Mouse (Mus musculus) thymus, postnatal 25 days (tissue): ENCODE data around the gene Vamp9.
A peak's percentile ranks its signal among the peaks of the same experiment; 100 is the strongest.

ENCODE experiments used
- DNase-seq: peaks from one replicate; pipeline ENCODE4 v3.0.0; 2022

Vamp9 gene

DNA sequence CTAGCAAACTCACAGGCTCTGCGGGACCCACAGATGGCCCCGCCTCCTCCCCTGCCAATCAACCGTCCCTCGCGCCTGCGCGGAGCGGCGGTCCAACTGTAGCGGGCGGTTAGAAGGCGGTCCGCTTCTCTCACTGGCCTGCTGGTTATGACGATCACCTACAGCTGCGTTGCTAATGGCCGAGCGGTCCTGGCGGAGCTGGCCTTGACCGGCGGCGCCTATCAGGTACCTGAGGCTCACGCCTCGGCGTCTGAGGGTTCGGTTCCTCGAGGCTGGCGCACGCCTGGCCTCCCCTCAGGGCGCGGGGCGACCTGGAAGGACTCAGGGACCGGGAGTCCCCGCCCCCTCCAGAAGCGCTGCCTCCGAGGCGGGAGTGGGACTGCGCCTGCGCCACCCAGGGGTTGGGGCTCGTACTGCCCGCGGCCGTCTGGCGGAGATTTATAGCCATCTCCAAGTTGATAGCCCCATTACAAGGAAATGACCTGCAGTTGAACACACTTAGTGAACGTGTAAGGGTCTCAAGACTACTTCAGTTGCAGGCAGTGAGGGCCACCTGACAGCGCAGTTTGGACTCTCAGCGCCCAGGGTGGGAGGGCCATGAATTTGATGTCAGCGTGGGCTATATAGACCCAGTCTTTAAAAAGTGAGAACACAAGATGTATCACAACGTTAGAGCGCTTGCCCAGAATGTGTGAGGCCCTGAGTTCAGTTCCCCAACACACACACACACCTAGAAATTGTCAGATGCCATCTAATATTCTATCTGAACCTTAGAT lies at the start of gene Vamp9:
TSS of gene Vamp9 (plus strand) at position 74 of the 776 bp plus-strand sequence.
- DNase-seq: peak; percentile 95

DNA sequence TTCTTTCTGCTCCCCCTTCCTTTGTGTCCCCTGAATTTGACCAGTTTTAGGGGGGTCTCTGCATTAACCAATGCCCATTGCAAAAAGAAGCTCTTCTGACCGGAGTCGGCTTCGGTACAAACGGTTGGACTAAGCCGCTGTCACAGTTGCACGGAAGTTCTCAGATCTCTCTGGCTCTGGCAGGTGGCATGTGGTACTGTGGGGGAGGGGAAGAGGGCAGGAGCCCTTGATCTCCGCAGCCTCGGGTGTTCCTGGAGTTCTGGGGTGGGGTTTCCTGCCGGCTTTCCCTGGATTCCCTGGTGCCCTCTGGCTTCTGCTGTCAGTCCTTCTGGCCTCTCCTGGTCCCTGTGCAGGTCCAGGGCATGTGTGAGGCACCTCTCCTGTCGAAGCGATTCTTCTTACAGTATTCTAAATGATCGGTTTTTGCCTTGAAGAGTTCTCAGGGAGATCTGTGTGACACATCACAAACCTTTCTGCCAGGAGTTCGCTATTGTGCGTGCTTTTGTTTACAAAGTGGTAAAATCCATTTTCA lies 48.9 kb upstream of the Vamp9 start:
- peak; percentile 84 for DNase-seq

DNA sequence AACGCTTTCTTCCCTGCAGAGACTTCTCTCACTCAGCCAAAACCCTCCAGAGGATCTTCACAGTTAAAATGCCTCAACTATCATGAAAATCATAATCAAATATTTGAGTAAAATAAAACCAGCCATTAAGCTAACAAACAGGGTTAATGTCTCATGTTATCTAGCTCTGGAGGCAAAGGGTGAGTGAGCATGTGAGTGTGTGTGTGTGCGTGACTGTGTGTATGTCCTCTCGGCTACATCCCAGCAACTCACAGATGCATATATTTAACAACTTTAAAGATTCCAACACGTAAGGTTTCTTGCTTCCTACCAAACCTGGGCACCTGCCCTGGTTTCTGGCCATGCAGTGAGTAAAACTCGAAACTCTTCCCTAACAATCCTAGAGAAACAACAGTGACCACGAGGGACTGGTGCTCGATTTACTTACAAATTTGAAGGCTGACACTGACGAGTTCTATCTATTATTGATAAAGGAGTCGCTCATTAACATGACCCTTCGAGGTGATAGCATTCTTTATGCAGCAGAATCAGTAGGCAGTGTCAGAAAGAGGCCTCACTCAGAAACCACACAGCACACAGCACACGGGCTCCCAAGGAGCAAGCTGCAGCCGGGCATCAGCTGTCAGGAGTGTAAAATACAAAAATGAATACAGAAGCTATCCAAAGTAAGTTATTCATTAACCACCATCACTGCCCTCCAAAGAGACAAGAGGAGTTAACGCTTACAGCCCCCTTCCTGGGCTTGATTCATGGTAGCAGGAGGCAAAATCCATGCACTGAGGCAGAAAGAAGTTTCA lies 46.2 kb upstream of the Vamp9 start:
- no peak for DNase-seq

DNA sequence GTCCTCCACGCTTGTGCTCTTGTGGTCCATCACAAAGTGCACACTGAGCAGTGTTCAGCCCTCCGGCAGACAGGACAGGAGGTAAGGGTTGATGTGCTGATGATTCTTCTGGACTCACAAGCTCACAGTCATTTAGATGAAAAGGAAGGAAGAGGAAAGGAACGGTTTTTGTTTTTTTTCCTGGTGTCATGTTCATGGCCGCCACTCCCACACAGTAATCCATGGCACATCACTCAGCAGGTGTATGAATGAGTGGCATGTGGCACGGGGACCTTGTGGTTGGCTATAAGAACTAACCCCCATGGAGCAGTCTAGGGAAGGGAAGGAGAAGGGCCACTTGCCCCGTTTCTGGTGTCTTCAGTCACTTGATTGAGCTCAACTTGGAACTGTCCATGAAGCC lies 44.2 kb upstream of the Vamp9 start:
- DNase-seq: no peak

DNA sequence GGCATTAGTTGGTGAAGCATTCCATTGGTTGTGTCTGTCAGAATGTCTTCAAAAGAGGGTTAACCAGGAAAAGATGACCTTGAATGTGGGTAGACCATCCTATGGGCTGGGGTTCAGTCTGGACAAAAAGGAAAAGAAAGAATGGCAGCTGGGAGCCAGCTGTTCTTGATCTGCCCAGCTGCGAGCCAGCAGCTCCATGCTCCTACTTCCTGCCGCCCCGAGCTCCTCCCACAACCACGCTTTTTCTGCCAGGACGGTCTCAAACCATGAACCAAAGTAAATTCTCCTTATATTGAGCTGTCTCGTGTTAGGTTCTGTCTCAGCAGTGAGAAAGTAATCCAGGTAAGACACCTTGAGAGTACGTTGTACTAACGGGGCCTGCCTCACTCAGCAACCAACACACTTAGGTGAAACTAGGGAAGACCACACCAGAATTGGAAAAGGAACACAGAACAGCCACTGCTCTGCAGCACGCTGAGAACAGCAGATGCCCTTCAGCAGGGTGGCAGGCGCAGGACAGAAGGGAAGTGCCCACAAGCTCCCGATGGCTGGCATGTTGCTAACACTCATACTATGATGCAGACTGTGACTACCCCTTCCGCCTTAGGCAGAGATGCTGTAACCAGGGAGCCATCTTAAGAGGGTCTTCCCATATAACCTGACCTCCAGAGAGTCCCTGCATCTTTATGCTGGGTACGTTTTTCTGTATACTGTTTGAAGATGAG lies 42.2 kb upstream of the Vamp9 start:
- DNase-seq: peak; percentile 39

DNA sequence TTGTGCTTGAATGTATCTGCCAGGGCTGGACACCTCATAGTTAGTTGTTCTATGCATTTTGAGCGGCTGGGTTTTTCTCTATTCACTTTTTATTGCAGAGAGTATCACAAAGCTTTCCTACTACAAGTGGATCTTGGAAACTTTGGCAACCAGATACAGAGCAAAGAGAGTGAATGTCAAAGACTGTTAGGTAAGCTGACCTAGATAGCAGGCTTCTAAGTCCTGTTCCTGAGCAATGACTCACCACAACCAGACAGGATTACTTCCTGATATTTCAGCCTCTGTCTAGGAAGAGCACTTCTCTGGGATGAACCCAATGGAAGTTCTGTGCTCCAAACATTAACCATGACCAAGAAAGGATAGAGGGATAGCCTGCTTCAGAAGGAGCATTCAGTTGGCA lies 40.3 kb upstream of the Vamp9 start:
- no peak for DNase-seq

DNA sequence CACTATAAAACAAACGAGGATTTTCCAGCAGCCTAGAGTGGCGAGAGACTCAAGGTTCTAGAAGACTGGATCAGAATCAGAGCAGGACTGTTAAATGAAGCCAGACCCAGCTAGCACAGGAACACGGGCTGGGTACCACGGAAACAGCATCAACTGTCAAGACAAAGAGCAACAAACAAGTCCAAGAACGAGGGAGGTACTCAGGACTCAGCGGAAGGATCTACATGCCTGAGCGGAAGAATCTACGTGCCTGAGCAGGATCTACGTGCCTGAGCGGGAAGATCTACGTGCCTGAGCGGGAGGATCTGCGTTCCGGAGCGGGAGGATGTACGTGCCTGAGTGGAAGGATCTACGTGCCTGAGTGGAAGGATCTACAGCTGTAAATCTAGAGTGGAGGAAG lies 37.8 kb upstream of the Vamp9 start:
- no peak for DNase-seq

DNA sequence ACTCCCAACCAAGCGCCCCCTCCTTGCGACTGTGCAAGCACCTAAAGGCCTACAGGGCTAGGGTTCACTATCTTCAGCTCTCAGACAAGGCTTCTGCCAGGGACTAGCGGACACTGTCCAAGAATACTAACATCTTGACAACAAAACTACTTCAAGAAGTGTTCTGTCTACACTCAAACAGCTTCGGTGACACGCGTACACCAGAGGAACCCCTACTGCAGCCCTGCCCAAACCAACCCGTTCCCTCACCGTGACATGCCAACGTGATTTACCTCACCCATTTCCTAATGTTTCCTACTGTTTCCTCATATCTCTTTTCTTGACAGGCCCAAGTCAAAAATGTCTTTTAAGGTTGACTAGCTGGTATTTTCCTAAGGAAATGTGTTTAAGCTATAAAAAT lies 37.1 kb upstream of the Vamp9 start:
- DNase-seq: no peak

DNA sequence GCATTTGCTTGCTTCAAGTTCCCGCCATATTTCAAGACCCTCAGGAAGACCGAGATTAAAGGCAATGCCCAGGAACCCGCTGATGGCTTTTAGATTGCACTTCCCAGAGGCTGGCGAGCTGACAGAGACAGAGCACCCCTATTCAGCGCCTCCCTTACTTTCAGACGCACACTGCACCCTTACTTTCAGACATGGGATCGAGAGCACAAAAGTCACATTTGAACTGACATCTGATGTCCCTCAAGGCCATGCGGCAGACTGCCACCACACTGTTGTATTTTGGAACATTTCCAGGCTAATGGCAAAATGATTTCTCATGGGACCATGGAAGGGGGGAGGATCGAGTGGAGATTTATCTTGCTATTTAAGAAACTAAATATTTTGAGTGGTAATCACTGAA lies 28.5 kb upstream of the Vamp9 start:
- DNase-seq: no peak

DNA sequence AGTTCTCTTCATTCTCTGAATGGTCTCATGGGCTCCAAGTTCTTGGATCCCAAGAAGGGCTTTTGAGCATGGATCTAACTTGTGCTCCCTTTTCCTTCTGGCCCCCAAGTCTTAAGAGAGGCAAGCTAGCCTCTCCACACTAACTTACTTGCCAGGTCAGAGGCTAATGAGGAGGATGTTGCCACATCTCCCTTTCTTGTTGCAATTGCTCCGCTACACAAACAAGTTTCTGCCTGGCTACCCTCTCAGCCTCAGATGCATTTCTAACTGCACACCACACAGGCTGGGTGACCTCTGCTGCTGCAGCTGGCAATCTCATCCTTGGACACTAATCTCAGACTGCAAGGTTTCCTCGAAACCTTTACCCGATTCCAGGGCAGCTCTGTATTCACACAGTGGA lies 23.6 kb upstream of the Vamp9 start:
- DNase-seq: no peak

DNA sequence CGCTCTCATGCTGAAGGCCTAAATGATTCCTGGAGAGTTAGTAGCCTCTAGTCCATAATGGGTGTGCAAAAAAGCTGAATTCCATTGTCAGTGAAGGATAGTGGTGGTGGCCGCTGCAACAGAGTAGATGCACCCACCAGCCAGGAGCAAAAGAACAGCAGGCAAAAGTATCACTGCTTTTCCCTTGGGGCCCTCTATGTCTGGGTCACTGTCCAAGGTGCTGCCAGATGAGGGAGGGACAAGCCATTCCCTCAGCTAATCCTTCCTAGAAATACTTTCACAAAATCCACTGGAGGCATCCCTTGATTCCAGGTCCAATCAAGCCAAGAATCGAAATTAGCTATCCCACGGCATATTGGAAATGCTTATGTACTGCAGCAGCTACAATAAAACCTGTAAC lies 22.0 kb upstream of the Vamp9 start:
- no peak for DNase-seq

DNA sequence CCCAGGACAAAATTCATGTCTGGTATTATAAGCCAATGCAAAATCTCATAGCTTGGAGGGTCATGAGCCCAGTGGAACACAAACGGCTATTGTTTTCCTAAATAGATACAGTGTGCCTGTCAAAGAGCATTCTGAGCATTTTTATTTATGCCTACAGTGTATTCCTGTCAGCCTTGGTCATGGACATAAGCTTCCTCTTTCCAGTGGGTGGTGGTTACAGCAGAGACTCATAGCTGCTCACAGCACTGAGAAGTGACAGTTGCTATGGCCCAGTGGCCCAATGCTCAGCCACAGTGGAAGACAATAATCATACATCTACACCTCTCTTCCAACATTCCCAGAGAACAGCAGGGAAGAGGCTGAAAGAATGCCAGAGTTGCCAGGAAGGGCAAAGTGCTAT lies 18.9 kb upstream of the Vamp9 start:
- no peak for DNase-seq

DNA sequence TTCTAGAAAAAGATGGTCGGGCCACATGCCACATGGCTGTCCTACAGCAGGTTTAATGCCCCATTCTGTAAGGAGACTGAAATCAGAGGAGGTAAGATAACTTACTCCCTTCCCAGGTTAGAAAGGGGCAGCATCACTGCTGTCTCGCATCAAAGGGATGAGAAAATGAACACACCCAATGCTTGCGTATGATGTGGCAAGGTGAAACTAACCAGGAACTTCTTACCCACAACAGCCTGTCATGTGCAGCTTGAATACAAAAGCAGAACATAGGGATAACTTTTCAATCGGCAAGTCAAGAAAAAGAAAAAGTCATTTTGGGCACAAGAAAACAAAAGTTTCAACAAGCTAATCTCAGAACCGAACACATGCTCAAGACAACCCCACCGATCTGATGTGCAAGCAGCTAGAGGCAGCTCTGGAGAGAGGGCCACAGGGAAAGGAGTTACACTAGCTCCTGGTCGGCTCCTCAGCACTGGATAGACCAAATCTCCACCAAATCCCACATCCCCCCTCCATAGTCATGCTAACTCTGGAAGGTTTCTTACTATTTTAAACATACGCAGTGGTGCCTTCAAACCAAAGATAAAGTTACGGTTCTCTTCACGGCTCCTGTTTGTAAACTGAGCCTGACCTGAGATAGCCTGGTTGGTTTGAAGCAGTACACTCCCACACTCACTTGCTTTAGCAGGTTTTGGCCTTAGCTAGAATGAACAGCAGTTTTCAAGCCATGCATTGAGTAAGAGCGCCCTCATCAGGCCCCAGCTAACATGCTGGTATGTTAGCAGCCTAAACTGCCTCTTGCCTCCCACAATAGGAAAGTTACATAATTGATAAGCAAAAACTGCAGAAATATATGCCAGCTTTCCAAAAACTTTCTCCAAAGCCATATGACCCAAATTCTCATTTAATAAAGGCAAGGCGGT lies 14.3 kb upstream of the Vamp9 start:
- DNase-seq: peak; percentile 69

DNA sequence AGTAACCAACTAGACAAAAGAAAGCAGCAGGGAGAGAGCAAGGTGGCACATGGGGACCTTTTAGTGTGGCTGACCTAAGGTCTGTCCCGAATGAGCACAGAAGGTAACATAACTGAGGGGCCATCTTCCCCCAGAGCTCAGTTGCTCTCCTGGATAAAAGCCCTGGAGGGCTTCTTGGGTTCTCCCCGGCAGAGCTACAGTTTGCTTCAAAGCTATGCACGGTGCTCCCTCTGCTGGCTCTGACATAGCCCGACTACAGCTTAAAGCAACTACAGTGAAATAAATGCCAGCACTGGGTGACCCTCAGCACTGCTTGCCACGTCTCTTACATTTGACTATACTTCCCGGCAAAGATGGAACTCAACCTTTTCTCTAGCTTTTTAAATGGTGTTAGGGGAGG lies 6.0 kb upstream of the Vamp9 start:
- DNase-seq: peak; percentile 55

DNA sequence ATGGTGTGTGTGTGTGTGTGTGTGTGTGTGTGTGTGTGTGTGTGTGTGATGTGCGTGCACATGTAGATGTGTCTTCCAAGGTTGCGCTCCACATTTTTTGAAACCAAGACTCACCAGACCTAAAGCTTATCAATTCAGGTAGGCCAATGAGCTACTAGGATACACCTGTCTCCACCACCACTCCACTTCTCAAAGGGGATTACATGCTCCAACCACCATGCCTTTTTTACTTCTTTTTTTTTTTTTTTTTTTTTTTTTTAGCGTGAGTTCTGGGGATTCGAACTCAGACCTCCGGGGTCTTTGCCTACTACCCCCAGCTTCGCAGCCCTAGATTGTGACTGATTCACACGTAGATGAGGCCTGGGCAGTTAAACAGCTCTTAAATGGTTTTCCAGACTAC lies 323 bp upstream of the Vamp9 start:
- no peak for DNase-seq

DNA sequence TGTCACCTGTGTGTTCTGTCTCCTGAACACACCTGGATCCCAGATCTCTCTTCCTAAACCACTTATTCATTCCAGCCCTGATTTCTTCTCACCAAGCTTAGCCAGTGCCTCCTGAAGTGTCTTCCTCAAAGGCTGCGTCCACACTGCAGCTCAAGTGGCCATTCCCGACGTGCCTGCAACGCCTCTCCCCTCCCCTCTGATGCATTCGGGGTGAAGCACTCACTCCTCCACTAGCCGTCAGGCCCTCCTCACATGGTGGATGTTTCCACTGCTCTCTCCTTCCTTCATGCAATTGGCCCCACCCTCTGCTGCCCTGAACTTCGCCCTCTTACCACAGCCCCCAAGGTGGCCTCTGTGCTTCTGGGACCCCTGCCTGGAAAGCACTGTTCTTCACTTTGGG lies 9.4 kb downstream of the Vamp9 start:
- no peak for DNase-seq

DNA sequence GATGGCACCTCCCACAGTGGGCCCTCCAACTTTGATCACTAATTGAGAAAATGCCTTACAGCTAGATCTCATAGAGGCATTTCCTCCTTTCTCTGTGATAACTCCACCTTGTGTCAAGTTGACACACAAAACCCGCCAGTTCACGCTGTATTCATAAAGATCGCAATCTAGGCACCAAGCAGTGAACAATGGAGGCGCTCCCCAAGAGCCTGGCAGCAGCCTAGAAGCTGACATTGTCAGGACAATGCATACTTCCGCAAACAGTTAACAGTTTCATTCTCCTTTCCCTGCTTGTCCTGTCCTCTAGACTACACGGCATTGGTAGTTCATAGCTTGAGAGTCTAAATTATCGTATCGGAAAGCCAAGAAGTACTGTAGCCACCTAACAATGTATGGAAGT lies 16.0 kb downstream of the Vamp9 start:
- no peak for DNase-seq

DNA sequence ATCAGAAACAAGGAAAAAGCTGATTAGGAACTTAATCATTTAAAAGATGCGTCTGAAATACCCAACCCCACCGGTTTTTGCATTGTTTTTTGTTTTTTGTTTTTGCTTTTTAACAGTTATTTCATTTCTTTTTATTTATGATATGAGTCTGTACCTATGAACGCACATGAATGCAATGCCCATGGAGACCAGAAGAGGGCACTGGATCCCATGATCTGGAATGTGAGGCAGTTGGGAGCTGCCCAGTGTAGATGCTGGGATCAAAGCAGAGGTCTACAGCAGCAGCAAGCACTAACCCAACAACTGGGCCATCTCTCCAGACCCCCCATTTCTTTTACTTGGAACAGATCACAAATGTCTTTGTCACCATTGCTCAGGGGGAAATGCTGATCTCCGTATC lies 21.9 kb downstream of the Vamp9 start:
- peak; percentile 60 for DNase-seq

DNA sequence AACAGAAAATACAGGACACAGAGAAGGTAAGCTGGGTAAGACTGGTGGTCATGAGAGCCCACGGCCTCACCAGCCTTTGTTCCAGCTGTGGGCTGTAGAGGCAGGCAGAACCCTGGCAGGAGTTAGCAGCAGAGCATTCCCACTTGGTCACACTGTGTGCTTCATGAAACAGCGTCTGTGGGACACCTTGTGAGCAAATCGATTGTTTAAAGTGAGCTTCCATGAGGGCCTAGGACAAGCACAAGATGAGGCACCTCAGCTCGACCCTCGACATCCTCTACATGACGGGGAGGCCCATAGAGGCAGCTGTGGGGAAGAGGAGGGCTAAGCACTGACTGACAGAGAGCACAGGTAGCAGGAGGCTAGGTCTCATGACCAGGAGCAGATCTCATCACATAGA lies 25.9 kb downstream of the Vamp9 start:
- DNase-seq: no peak

DNA sequence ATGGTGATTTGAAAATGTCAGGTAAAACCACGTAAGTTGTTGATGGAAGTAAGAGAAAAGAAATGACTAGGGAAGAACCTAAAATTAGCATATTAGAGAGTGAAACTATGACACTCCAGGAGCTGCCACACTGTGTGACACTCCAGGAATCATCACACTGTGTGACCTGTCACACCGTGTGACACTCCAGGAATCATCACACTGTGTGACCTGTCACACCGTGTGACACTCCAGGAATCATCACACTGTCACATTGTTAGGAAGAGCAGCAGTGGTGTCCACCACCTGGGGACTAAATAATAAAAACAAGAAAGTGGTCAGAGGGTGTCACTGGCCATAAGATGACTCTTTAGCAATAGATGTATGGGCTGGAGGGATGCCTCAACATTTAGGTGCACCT lies 33.4 kb downstream of the Vamp9 start:
- no peak for DNase-seq

DNA sequence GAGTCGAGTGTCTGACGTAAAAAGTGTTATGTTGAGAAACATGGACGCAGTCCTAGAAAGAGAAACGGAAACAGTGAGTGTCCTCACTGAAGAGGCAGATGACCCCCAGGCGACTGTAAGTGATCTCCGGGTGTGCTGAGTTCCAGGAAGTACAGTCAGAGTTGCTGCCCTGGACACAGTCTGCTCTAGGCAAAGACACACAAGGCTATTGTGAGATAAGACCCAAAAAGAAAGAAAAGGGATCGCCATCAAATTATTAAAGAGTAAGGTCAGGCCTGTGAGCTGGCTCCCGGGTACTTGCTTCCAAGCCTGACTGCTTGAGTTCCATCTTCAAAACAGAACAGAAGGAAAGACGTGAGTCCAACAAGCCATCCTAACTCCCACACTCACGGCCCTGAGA lies 35.2 kb downstream of the Vamp9 start:
- DNase-seq: no peak

DNA sequence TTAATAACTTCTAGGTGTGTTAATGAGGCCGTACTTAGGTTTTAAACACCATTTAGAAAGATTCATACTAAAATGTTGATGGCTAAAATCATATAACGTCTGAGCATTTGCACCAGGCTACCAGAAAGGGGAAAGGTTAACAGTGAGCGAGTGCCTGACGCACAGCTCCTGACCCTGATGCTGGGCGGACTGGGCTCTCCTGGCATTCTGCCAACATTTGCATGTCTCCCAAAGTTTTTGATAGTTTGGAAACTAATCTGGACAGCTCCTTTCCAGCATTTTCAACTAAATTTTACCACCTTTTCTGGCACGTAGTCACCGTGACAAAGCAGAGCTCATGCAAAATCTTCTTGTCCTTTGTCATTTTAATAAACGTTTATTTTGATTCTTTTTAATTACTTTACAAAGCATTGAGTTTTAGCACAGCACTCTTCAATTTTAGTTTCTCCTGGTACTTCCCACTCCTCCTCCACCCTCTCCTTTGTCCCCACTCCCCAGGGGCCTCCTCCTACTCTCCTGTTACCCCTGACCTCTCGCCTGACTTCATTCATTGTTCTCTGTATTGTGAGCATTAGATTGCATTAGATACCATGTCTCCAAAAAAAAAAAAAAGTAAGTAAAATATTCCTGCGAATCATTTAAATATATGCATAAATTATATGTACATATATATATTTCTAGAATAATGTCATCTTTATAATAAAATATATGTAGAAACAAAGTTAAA lies 35.9 kb downstream of the Vamp9 start:
- DNase-seq: no peak
